Mouse (Mus musculus): ENCODE measurements around the gene Tenm2.

DNA sequence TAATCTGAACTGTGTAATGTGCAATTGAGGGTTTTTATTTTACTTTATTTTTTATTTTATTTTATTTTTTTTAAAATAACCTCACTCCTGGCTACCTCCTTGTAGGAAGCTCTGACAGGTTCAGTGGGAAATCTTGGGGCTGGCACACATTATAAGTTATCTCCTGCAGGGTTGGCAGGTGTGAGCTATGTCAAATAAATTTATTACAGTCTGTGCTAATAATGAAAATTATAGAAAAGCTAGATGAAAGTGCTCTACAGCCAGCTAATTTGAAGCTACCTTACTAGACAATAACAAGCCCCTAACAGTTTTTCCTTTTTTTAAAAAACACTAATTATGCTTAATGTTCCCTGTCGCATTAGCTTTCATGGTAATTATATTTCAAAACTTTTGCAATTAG, 885.5 kb downstream of the Tenm2 start:
- no peak for TF ChIP-seq CTCF (IDR thresholded peaks at IDR 0.05; ENCODE audit: low read depth)
- TF ChIP-seq EP300 (IDR thresholded peaks at IDR 0.05; ENCODE audit: low read depth): no peak
